Mouse (Mus musculus) c-Kit-positive CD71-positive TER-119-positive erythroid progenitor cells, embryonic 14.5 days (primary cell): Measurements from ENCODE around the gene Ror2.
"Not testable (repeated sequence)": the region's sequence is repeated elsewhere in the genome, so short reads cannot be mapped to it uniquely, and the experiment has no call there.

Experiments used
- DNase-seq: peaks from one replicate; pipeline ENCODE4 v3.0.0-alpha.2; 2013; ENCODE audit warnings: low spot score

The Ror2 gene

GRCm38 (mm10) chr13:53285756-53286361 lies at the start of gene Ror2:
Ror2 (minus strand) TSS chr13:53286124.
- DNase-seq: no peak

- DNase-seq: no peak
Observed at GRCm38 (mm10) chr13:53333769-53334168, 47.8 kb upstream of the Ror2 start.

- no peak for DNase-seq
Observed at GRCm38 (mm10) chr13:53330246-53330645, 44.3 kb upstream of the Ror2 start.

GRCm38 (mm10) chr13:53325531-53325930 lies 39.6 kb upstream of the Ror2 start:
- DNase-seq: no peak

GRCm38 (mm10) chr13:53323661-53324060 lies 37.7 kb upstream of the Ror2 start:
- DNase-seq: no peak

GRCm38 (mm10) chr13:53320899-53321298 lies 35.0 kb upstream of the Ror2 start:
- no peak for DNase-seq

- no peak for DNase-seq
Observed at GRCm38 (mm10) chr13:53316515-53317295, 30.8 kb upstream of the Ror2 start.

GRCm38 (mm10) chr13:53315757-53316156 lies 29.8 kb upstream of the Ror2 start:
- DNase-seq: not testable (repeated sequence)

GRCm38 (mm10) chr13:53310442-53310841 lies 24.5 kb upstream of the Ror2 start:
- DNase-seq: no peak

GRCm38 (mm10) chr13:53309661-53310160 lies 23.8 kb upstream of the Ror2 start:
- no peak for DNase-seq

GRCm38 (mm10) chr13:53309148-53309547 lies 23.2 kb upstream of the Ror2 start:
- no peak for DNase-seq

- DNase-seq: no peak
Observed at GRCm38 (mm10) chr13:53306836-53307235, 20.9 kb upstream of the Ror2 start.

- no peak for DNase-seq
Observed at GRCm38 (mm10) chr13:53305256-53305655, 19.3 kb upstream of the Ror2 start.

- no peak for DNase-seq
Observed at GRCm38 (mm10) chr13:53302688-53303087, 16.8 kb upstream of the Ror2 start.

GRCm38 (mm10) chr13:53293065-53293464 lies 7.1 kb upstream of the Ror2 start:
- DNase-seq: no peak

GRCm38 (mm10) chr13:53292244-53292643 lies 6.3 kb upstream of the Ror2 start:
- DNase-seq: no peak

GRCm38 (mm10) chr13:53285261-53285755 lies 616 bp downstream of the Ror2 start:
- DNase-seq: no peak

- no peak for DNase-seq
Observed at GRCm38 (mm10) chr13:53284740-53285191, 1.2 kb downstream of the Ror2 start.

GRCm38 (mm10) chr13:53281604-53282396 lies 4.1 kb downstream of the Ror2 start:
- DNase-seq: no peak

- no peak for DNase-seq
Observed at GRCm38 (mm10) chr13:53278908-53279307, 7.0 kb downstream of the Ror2 start.

GRCm38 (mm10) chr13:53276381-53276780 lies 9.5 kb downstream of the Ror2 start:
- DNase-seq: no peak

GRCm38 (mm10) chr13:53275778-53276177 lies 10.1 kb downstream of the Ror2 start:
- no peak for DNase-seq
